Mouse (Mus musculus) adrenal gland (tissue): ENCODE measurements at regions not wholly inside any gene's neighbourhood (a gene's known extent, or its start where the extent isn't known, plus 50 kb on each side); places are given as distances from the start of the nearest gene placed in this dataset.

Experiments
- intact Hi-C: fragments of 180-260 bp; cut with DNase I; formaldehyde crosslinking; loops from one replicate; pipeline ENCODE4 v1.15.1; 2025

DNA sequence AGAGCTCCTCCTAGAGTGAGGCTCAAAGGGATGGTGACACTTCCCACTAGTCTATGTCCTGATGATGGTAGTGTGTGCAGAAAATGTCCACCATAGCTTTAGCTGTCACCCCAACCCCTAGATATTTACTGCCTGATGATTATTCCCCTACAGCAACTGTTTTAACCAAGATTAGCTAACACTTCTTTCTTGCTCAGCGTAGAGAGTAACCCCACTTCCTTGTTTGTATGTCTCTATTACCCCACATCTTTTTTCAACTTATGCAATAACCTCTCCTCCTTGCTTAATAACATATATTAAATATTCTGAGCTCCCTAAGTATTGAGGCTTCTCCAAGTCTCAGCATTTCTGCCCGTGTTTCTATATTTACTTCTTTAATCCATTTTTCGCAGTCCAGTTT, 404.2 kb upstream of the Cntn3 start:
- intact Hi-C loops: no loop called here

- intact Hi-C loops: no loop called here
These were observed 450.4 kb upstream of the Cntn3 start for GRCm38 (mm10) chr6:103023326-103023725.

DNA sequence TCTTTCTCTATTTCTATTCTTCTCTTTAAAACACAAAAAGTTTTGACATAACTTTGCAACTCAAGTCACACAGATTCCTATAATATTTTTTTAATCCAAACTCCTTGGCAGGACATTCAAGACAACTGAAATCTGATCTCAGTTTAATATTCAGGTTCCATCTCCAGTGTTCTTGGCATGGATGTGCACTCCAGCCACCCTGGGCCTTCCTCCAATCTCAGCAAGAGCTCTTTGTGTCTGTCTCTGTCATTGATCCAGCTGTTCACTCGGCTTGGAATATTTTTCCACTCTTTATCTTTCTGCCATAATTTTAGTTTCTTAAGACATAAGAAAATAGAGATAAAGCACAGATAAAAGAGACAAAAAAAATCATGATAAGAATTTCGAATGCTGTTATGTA, 451.1 kb upstream of the Cntn3 start:
- intact Hi-C loops: no loop called here

GRCm38 (mm10) chr6:103028150-103028549, 455.2 kb upstream of the Cntn3 start:
- intact Hi-C loops: no loop called here

DNA sequence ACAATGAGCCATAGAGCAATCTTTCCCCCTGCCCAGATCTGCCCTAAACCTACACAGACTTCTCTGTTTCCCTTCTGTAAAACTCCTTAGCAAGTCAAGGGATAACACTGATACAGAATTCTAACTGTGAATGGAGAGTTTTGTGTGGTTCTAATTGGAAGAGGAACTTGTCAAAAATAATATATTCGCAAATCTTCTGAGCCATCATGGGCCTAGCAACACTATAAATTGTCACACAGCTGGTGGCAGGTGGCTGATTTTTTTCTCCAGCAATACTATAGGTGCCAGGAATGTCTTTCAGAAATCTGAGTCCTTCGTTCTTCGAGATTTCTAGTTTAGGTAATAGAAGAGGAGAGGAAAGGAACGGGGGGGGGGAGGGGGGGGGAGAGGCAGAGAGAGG, 460.5 kb upstream of the Cntn3 start:
- intact Hi-C loops: no loop called here

GRCm38 (mm10) chr6:103033919-103034318, 461.0 kb upstream of the Cntn3 start:
- intact Hi-C loops: no loop called here

- intact Hi-C loops: no loop called here
These were observed 449.8 kb upstream of the Chl1 start for GRCm38 (mm10) chr6:103060591-103060990.

GRCm38 (mm10) chr6:103106189-103106588, 404.2 kb upstream of the Chl1 start:
- intact Hi-C loops: no loop called here

DNA sequence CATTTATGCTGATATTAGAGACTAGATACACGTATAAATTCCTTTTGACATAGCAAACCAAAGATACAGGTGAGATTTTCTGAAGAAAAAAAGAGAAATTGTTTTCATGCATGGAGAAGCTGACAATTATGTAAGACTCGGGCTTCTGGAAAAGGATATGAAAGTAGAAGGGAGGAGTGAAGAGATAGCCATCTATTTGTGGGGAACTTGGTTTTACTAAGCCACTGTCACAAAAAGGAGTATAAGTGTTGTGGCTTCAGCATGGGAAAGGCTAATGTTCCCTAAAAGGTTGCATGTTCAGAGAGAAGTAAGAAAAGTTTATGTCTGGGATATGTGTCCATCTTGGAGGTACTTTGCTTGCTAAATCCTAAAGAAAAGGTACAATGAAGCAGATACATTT, 390.8 kb upstream of the Chl1 start:
- intact Hi-C loops: no loop called here

DNA sequence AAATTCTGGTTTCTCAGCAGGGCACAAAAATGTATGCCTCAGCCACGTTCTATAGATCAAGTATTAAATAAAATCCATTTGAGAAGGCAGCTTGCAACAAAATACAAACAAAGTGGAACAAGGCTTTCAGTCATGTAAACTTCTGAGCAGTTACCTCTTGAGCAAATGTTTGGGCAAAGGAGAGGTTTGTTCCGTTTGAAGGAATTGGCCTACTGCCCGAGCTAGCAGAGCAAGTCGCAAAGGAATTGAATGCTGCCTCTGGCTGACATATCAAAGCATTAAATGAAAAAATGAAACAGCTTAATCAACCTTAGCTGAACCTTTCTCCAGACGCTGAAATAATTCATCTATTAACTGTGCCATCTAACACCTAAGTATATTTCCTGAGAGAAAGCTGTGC, 369.5 kb upstream of the Chl1 start:
- intact Hi-C loops: no loop called here

DNA sequence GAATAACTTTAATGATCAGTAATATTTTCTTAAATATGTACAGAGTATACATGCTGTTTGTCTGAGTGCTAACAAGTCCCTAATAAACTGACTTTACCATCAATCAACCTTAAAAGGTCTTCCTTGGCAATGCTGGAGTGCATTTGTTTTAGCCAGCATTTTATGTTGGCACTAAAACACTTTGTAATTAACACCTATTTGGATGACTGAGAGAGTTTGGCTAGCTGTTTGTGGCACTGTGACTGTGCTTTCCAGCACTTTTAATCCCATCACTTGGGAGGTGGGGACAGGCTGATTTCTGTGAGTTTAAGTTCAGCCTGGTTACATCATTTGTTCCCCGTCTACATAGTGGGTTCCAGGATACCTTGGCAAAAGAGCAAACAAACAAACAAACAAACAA, 332.5 kb upstream of the Chl1 start:
- intact Hi-C loops: no loop called here

DNA sequence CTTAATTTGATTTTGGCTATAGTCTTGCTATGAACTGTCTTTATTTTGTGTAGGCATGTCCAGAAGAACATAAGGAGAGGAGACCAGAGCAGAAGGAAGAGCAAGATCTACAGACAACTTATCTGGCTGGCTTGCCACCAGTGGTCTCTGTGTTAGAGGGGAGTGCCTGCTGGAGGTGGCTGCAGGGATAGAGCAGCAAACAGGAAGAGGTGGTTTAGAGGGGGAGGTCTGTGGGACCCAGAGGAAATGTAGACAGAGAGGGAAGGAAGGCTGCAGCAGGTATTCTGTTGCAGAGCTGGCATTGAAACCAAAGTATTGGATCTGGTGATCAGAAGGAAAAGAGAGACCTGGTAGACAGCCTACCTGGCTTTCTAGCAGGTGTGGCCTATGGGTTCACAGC, 327.0 kb upstream of the Chl1 start:
- intact Hi-C loops: no loop called here

- intact Hi-C loops: no loop called here
These were observed 313.5 kb upstream of the Chl1 start for GRCm38 (mm10) chr6:103196838-103197237.

DNA sequence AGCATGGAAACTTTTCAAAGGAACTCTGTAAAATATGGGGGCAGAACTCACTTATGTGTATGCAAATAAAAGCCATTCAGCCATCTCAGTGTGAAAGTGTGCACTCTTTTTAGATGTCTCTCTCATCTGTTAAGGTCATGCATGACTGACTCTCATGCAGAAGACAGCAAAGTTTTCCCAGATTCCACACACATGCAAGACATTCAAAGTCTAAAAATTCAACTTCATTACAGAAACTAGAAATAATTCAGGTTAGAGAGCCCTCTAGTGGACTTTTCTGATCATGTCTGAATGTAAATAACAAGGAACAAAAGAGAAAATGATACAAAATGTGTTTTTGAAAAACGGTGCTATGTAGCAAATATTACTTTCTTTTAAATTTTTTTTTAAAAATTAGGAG, 308.8 kb upstream of the Chl1 start:
- intact Hi-C loops: loop anchor here (5.0 kb wide), 1 partner anchor 359 kb away; no protein-coding TSS in a partner anchor

DNA sequence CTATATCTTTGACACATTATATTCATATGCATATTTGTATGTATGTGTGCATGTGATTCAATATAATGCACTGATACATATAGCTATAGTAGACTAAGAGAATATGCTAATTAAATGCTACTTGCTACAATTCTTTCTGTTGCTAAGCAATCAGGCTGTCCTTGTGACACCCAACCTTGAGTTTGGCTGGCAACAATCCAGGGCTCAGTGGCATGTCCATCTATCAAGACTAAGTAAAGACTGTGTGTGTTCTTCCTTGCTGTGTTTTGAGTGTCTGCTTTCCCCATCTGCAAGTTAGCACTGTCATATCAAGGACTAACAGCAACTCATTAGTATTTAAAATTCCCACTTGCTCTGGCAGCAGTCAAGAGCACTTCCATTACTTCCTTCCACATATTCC, 301.2 kb upstream of the Chl1 start:
- intact Hi-C loops: no loop called here

- intact Hi-C loops: no loop called here
These were observed 297.2 kb upstream of the Chl1 start for GRCm38 (mm10) chr6:103213160-103213559.

GRCm38 (mm10) chr6:103236896-103237295, 273.5 kb upstream of the Chl1 start:
- intact Hi-C loops: no loop called here

- intact Hi-C loops: no loop called here
These were observed 241.4 kb upstream of the Chl1 start for GRCm38 (mm10) chr6:103268984-103269383.

DNA sequence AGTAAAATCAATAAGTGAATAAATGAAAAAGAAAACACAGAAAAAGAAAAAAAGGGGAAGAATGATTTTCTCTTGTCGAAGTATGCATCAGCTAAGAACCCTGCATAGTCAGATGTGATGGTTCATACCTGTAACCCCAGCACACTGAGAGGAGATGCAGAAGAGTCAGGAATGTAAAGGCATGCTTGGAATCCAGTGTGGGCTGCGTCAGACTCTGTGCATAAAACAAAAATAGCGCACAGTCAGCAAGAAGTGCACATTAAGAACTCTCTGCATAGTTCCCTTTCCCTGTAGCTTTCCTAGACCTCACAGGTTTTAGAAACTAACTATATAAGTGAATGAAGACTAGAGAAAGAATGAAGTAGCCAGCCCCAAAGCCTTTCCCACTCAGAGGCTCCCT, 238.2 kb upstream of the Chl1 start:
- intact Hi-C loops: no loop called here

- intact Hi-C loops: no loop called here
These were observed 235.3 kb upstream of the Chl1 start for GRCm38 (mm10) chr6:103275071-103275470.

DNA sequence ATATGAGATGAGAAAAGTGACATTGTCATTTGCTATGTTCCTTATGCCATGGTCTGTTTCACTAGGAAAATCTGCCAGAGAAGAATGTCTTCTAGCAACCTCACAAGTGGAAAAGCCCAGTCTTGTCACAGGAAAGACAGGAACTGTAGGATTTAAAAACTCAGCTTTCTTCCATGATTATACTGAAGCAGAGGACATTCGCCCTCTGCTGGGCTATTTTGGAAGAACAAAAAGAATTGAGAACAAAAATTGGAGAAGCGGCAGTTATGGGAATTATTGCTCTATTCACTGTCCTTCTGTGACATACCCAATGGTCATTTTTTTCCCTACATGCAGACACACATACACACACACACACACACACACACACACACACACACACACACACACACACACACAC, 234.9 kb upstream of the Chl1 start:
- intact Hi-C loops: no loop called here

- intact Hi-C loops: no loop called here
These were observed 214.4 kb upstream of the Chl1 start for GRCm38 (mm10) chr6:103296015-103296414.

GRCm38 (mm10) chr6:103306420-103307249, 203.8 kb upstream of the Chl1 start:
- intact Hi-C loops: loop anchor here (2.0 kb wide), 1 partner anchor 376 kb away; no protein-coding TSS in a partner anchor
